Mouse (Mus musculus): ENCODE data around the gene B830017H08Rik.

The B830017H08Rik gene

DNA sequence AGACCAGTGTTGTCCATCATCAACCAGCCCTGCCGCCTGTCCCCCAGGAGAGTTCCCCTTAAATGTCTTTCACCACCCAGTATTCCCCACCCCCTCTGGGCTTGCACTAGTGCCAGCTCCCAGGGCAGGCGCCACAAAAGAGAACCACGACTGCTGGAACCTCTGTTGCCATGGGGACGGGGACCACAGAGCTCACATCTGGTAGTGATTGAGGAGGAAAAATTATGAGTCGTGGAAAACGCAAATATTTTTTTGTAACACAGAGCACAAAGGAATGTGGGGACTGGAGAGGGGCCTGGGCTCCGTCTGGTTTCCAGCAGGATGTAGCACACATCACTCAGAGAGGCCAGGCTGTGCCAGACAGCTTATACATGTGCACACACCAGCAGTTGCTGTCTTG, 23.2 kb upstream of the B830017H08Rik start:
- no peak for DNase-seq (ENCODE audit: low spot score in 2 of 2)

DNA sequence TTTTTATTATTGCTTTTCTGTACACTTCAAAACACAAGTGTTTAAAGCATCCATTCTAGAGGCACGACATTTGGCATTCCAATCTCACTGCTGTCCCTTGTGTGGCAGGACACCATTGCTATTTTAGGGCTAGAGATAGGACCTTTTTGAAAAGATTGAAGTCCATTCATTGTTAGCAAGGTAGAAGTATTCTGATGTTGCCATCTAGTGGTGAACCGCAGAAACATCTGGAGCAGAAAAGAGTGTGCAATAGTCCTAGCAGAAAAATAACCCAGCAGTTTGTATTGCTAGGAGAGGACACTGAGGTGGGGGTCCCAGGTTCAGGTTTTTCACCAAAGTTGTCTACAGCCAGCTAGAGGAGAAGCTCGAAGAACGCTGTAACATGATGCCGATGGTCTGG, 20.8 kb upstream of the B830017H08Rik start:
- DNase-seq (ENCODE audit: low spot score in 2 of 2), result no peak

DNA sequence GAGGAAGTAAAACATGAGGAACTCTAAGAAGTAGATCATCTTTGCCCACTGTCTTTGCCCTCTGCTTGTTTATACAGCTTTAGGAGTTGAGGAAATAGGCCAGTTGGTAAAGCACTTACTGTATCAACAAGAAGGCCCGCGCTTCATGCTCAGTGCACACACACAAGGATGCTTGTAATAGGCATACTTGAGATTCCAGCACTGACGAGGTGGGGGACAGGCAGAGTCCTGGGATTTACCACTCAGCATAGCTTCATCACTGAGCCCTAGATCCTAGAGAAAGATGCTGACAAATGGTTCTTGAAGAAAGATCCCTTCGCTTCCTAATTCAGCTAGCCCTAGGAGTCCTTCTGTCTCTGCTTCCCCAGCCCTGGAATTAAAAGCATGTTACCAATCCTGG, 19.7 kb upstream of the B830017H08Rik start:
- DNase-seq (ENCODE audit: low spot score in 2 of 2), result no peak

DNA sequence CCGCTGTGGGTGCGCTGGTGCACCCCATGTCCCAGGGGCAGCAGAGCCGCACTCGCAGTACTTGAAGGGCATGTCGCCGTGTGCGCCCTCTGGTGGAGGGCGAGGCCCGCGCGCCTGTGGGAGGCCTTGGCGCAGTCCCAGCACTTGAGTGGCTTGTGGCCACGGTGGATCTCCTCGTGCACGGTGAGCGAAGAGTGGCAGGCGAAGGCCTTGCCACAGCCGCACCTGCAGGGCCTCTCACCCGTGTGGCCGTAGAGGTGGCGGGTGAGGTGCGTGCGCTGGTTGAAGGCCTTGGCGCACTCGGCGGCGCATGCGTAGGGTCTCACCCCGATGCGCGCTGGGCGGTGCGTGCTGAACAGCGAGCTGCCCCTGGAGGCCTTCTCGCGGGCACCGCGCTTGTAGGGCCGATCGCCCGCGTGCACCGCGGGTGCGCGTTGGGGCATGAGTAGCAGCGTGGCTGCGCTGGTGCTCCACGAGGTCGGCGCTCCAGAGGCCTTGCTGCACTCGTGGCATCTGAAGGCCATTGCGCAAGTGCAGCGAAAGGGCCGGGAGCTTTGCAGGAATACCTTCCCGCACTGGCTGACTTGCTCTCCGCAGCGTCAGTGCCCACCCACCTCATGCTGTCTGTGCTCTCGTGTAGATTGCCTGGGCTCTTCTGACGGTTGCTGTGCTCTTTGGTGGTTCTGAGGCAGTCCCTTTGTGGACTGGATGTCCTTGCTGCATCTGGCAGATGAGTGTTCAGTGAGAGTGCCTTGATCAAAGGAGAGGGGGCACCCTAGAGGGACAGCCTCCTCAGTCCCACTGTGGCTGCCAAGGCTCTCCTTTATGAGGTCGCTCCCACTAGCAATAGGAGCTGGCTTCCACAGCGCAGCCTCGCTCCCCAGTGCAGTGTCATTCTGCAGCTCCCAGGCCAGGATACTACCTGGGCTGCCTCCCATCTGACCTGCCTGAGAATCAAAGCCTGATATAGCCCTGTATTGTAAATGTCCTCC, 17.2 kb upstream of the B830017H08Rik start:
- peak in 1 of 2 experiments; percentile 61 for DNase-seq (ENCODE audit: low spot score in 2 of 2)

DNA sequence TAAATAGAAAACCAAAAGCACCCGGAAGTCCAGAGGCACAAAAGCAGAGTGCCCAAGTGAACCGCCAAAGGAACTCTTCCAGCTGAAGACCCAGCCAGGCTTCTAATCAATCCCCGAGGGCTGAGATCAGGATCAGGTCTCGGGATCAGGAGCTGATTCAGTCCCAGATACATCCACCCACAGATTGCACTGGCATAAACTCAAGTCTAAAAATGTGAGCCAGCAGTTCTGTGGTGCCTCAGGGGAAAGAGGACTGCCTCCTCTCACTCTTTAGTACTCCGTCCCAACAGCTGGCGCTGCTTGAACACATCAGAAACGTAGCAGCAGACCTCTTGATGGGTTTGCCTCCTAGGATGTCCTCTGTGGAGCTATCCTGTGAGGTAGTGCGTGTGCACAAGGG, 16.4 kb upstream of the B830017H08Rik start:
- no peak for DNase-seq (ENCODE audit: low spot score in 2 of 2)

DNA sequence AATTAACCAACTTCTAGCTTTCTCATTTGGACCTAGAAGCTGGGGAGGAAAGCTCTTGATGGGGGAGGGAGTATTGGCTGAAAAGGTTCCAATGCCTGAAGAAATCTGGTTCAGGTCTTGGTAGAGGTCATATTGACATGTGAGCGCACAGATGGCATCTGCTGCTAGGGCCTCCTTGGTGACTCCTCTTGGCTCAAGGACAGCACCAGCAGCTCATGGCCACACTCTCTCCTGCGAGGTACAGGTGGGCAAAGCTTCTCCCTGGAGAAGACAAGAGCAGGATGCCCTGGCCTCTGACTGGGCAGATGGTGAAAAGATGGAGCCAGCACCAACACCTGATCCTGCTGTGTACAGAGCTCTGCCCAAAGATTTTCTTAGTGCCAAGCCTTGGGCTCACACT, 6.4 kb upstream of the B830017H08Rik start:
- no peak for DNase-seq (ENCODE audit: low spot score in 2 of 2)

DNA sequence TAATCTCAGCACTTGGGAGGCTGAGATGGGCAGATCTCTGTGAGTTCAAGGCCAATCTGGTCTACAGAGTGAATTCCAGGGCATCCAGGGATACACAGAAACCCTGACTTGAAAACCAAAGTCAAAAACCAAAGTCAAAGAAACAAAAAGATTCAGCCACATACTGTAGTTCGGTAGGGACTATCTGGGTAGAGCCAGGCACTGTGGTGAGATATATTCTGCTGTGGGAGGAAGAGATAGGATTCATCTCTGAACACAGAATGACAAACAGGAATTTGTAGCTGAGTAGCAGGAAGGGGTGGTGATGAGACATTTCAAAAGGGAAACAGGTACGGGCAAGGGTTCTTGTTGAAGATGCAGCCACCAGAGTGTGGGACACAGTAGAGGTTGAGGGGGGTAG, 4.7 kb upstream of the B830017H08Rik start:
- DNase-seq (ENCODE audit: low spot score in 2 of 2), result no peak

DNA sequence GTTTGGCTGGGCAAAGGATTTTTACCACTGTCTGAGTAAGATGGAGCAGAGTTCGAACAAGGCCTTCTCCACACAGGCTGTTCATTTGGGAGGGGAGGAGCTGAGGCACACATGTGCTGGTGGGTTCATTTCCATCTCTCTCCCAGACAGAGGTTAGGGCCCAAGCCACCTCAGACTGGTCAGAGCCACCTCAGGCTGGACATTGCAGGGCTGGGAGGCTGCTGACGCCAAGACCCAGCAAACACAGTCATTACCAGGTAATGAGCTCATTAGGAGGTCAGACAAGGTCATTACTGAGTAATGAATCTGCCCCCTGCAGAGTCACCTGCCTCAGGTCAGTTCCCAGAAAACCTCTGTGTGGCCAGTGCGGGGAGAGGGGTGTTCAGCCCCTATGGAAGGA, 4.1 kb upstream of the B830017H08Rik start:
- DNase-seq (ENCODE audit: low spot score in 2 of 2), result no peak

DNA sequence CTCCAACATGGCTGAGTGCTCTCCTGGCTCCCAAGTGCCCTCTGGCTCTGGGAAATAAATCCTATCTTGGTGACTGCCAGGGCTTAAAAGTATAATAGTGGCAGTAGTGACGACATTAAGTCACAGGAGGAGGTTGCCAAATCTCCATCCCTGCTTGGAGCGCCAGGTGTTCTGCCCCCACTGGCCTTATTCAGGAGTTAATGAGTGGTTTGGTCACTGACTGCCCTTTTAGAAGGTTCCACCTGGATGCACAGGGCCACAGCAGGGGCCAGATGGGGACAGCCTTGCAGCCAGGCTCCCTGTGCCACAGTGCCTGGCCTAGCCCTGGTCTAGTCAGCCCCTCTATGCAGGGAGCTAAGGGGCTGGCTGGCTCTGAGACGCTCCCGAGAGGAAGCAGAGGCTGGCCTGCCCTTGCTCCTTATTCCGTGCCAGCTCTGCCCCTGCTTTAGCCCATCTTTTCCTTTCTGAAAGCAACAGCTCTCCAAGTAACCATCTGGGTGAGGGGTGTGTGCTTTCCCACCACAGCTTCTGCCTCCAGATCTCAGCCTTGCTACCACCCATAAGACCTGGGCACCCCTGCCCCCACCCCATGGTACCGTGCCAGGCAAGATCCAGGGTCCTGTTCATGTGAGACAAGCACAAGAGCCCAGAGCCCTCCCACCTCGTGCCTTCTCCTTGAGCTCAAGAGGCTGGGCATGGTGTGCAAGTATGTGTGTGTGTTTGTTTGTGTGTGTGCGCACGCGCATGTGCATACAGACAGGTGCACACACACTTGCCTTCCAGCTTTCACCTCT, 2.3 kb upstream of the B830017H08Rik start:
- DNase-seq (ENCODE audit: low spot score in 2 of 2), result peak in 1 of 2 experiments; percentile 20

DNA sequence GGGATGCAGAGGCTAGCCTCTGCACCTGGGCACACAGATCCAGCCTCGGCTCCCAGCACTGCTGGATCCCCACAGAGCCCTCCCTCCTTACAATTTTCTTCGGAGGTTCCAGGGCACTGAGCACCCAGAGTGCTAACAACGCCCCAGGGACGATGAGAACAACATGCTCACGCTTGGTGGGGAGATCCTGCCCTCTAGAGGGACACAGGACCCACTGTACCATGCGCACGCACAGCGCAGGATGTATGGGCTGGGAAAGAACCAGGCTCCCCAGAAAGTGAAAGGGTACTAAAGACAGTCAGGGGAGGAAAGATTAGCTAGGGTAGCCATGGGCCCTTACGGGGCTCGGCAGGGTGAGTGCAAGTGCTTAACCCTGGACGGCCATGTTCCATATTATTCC, 1.1 kb upstream of the B830017H08Rik start:
- no peak for DNase-seq (ENCODE audit: low spot score in 2 of 2)

DNA sequence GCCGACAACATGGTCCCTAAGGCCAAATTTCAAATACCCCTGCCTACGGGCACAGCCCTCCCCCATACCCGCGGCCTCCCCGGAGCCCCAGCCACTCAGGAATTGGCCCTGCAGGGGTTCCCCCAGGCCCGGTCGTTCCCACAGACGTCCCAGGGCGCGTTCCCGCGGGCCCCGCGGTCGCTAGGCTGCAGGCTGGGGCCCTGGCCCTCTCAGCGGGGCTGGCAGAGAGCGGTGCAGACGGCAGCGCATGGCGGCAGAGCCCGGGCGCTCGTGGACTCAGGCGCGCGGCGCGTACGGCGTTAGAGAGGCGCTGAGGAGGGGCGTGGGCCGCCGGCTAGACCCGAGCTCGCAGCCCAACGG, 380 bp downstream of the B830017H08Rik start:
- peak in 1 of 2 experiments; percentile 49 for DNase-seq (ENCODE audit: low spot score in 2 of 2)

DNA sequence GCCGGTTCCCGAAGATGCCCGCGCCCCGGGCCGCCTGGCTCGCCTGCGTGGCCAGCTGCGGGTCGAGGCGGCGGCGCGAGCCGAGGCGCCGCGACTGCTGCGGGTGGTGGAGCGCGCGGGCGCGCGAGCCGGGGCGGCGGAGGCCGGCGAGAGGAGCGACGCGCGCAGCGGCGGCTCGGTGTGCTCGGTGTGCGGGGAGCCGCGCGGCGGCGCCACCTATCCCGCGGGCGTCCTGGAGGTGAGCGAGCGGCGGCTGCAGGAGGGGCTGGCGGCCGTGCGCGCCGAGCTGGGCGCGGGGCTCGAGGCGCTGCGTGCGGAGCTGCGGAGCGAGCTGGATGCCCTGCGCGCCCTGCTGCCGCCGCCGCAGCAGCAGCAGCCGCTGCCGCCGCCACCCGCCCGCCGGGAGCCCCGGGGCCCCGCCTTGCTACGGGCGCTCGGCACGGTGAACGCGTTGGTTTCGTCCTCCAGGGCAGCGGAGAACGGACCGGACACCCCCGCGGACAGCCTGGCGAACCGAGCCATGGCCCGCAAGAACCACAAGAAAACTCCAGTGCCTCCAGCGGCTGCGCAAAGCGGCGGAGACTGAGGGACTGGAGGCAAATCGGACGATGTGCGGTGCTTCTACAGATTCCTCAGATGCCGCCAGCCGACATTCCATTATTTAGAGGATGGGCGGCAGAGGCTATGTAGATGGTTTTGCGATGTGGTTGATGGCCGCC, 919 bp downstream of the B830017H08Rik start:
- peak in 1 of 2 experiments; percentile 58 for DNase-seq (ENCODE audit: low spot score in 2 of 2)

DNA sequence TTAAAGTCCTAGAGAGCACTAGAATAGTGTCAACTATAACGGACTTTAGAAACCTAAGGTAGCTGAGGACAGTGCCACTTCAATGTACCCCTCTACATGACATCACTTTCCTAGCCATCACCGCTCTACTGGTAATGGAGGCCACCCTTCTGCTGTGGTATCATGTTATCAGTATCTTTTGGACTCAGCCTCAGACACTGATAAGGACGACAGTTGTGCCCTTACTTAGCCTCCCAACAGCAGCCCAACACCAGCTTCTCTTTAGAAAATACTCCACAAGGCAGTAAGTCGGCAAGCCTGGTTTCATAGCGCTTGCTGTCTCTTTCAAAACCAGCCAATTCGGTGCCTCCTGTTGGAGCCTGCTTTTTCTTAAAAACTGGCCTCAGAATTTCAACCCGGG, 1.6 kb downstream of the B830017H08Rik start:
- no peak for DNase-seq (ENCODE audit: low spot score in 2 of 2)

DNA sequence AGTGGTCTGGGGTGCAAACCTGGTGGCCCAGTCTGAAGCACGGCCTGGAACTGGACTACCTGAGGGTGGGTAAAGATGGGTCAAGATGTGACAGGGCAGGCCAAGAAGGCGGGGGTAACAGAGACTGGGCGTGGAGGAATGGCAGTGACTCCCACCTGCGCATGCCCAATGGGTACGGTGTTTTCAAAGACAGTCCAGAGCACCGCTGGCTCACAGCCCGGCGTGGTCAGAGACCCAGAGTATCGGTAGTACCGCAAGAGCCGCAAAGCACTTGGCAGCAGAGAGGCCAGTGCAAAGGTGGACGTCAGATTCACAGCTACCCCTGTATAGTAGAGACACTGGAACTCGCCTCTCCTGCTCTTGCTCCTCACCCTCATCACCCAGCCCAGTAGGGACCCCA, 2.6 kb downstream of the B830017H08Rik start:
- no peak for DNase-seq (ENCODE audit: low spot score in 2 of 2)

DNA sequence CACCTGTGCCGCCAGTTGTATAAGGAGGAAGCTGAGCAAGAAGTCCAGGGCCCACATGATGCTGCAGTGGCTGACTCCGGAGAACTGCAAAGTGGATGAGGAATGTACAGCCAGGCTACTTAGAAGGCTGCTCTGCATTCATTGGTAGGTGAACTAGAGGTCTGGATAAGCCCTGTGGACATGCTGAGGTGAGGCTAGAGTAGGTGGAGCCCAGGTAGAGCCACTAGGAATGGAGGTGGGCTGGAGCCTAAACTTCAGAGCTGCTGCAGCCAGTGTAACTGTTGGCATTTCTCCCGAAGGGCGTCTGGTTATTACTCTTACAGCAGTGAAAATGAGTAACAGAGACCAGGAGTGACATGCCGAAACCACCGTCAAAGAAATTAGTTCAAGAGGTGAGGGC, 5.1 kb downstream of the B830017H08Rik start, which contains the start of gene Car15:
Car15 (minus strand) TSS at position 314 of the 400 bp plus-strand sequence.
- DNase-seq (ENCODE audit: low spot score in 2 of 2), result no peak

DNA sequence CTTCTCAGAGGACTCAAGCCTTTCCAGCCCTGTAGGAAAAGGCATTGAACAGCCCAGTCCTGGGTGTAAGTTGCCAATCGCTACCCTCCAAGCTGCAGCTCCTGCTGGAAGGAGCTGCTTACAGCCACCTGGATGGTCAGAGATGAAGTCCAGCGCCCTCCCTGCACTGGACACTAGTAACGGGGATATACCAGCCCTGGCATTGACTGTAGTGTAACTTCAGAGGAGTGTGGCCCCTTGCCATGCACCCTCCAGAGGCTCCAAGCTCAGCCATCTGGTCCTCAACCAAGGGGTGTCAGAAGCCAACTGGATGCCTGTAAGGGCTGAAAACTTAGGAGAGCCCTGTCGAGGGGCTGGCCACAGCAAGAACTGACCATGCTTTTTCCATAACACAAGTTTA, 7.1 kb downstream of the B830017H08Rik start:
- no peak for DNase-seq (ENCODE audit: low spot score in 2 of 2)

DNA sequence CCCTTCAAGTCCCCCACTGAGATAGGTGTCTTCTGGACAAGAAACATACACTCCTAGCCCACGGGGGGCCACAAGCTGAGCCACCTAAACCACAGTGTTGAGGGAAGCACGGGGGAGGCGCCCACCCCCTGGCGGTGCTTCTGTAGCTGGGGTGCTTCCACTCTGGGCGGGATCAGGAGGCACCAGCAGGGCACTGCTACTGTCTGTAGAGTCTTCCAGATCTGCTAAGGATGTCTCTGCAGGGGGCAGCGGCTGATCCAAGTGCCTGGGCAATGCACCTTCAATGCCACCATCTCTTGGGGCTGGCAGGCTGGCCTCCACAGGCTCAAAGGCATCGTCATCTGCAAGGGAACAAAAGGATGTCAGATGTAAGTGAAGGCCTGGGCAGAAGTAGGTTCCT, 9.5 kb downstream of the B830017H08Rik start:
- no peak for DNase-seq (ENCODE audit: low spot score in 2 of 2)

DNA sequence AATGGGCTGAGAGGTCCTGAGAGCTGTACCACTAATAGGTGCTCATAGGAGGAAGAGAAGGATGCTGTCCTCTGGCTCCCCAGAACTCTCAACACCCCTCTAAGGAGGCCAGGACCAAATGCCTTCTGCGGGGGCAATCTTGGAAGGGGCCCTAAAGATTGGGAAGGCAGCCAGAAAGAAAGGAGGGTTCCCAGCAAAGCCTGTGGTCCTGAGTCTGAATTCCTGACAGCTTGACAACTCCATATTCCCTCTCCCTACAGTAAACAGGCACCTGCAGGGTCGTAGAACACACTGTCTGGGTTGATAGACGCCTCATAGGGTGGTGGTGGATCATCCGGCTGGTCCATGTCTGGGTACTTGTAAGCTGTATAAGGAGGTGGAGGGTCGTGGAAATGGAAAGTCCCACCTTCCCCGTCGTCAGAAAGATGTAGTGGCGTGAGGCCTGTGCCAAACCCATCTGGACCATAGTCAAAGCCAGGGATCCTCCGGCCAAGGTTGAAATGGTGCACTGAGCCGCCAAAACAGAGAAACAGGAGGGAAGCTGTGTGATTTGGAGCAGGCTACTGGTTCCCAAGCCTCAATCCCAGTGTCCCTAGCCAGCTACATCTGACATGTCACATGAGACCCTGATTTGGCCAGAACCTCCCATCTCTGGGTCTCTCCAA, 10.9 kb downstream of the B830017H08Rik start:
- DNase-seq (ENCODE audit: low spot score in 2 of 2), result no peak

DNA sequence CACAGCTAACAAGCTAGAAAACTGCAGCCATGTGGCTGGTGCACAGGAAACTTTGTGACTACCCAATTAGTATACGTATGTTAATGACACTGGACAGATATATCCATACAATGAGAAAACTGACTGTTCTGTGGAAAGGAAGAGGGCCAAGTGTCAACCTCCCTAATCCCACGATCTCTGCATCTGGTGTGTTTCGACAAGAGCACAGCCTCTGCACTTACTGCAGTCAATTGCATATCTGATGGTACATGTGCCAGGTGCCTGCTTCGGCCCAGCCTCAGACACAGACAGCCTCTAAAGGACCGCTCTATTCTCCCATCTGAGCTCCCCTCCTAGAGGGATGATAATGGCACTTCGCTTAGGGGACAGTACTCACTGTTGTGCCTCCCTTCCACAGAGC, 15.5 kb downstream of the B830017H08Rik start:
- no peak for DNase-seq (ENCODE audit: low spot score in 2 of 2)

DNA sequence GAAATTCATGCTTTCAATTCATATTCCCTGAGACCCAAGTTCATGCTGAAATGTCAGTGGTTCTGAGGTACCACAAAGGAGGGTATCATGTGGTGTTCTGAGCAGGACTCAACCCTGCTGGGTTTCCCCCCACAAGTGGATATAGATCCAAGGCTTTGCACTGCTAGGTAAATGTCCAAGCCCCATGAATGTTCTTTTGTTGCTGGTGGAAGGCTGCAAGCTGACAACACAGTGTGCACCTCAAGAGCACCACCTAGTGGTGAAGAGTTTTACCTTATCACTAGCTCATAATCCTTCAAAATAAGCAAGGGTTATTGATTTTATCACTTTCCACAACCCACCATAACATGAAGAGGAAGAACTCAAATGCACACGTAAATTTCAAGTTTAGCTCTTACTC, 16.0 kb downstream of the B830017H08Rik start:
- no peak for DNase-seq (ENCODE audit: low spot score in 2 of 2)

DNA sequence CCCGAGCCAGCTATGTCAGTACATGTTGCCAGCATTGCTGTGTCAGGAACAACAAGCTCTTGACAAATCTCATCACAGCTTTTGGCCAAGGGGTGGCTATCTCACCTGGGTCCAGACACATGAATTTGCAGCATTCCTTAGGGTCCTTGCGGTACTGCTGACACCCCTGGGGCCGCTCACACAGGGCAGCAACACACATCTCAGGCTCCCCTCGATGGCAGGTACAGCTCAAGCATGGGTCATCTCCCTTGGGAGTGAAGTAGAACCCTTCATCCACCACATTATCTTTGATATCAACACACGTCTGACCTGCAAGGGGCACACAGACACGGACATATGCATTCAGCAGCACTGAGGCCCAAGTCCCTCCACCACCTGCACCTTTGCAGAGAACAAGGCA, 16.6 kb downstream of the B830017H08Rik start:
- no peak for DNase-seq (ENCODE audit: low spot score in 2 of 2)
